Comparison of ENCODE assay signal across 17 mouse cellular contexts in the genomic region with DNA sequence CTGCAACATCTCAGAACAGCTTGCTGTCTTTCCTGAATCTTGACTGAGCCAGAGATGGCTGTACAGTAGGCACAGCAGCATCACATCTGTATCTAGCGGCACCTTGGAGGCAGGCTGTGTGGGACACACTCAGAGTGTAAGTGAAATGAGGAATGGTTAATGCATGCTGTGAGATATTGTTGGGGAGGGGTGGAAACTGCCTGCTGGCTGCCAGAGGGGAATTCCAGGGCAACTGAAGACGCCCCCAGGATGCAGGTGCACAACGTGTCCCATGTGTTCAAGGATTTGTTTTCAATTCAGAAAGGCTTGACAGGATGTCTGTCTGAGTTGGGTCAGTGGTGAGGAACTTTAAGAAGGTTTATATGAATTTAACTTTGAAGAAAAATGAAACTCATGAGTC. TPM values are rescaled to one million over a fixed set of nuclear protein-coding genes. Genes with fewer than 3 reads are reported as not detected.
A peak's percentile ranks its signal among the peaks of the same experiment; 100 is the strongest.
DNase-seq lines count a peak whose midpoint lies in the region; TF ChIP-seq lines count a peak whose summit lies in the region.
"Had no signal": no experiment of that assay in that cellular context is flagged by ENCODE, and none has a peak within 500 bp of the region (broad histone marks: within the 10 kb centered on the region; RNA-seq: fewer than 3 reads in every experiment).

No protein-coding gene starts in this region.

- H3K27me3 ChIP-seq in CH12.LX (replicated peaks) = no peaks in the 10 kb centered on the region
- H3K27me3 ChIP-seq: Patski had no signal

- peak; percentile 63 for DNase-seq in heart, adult 11 months
- DNase-seq in heart, postnatal 14 days = no peak
- DNase-seq in CH12.LX (ENCODE audit: extremely low read depth) = peak; percentile 74
- DNase-seq in frontal cortex, postnatal 10 days (ENCODE audit: low spot score in 2 of 2) = no peak
- DNase-seq: adrenal gland, adult 2 months; adrenal gland, adult 8-10 months; adrenal gland, postnatal 10 days; adrenal gland, postnatal 14 days; adrenal gland, postnatal 25 days; adrenal gland, postnatal 36 days; B cell, adult 2 months; cerebellum, adult 11 months; cerebellum, adult 11-12 months; cerebellum, adult 18-20 months; cerebellum, adult 2 months had no signal

- dilution Hi-C loops in CH12.LX (cut with MboI; ENCODE audit: extremely low pct_ligation_motif_present, extremely low pct_unique_long_range_greater_than_20kb, low sequenced_read_pairs) = no loop called here

- H3K4me3 ChIP-seq in CH12.LX (replicated peaks in 1 of 3; ENCODE audit: low read depth in 2 of 3, low read length in 2 of 3, poor library complexity in 1 of 3) = no peak overlapping the region

- peak; percentile 4; the same call in 1 of the 2 replicates for TF ChIP-seq RAD21 in CH12.LX (IDR thresholded peaks at IDR 0.05; ENCODE audit: low read depth, low read length)

- peak overlapping the region; percentile 51 for H3K27ac ChIP-seq in CH12.LX (ENCODE audit: insufficient read depth, low read depth)

- peaks cover 0 to 2% of the 10 kb centered on the region in 2 experiments for H3K36me3 ChIP-seq in CH12.LX (replicated peaks in 1 of 2; ENCODE audit: control insufficient read depth in 1 of 2, insufficient read depth in 1 of 2, low read length in 1 of 2)
- H3K36me3 ChIP-seq: G1E had no signal

- no peak for TF ChIP-seq CTCF in CH12.LX (conservative IDR thresholded peaks at IDR 0.05 in 1 of 2, IDR thresholded peaks at IDR 0.05 in 1 of 2; ENCODE audit: low read depth in 2 of 2, low read length in 2 of 2)

- peak; percentile 88 for TF ChIP-seq EP300 in CH12.LX (IDR thresholded peaks at IDR 0.05; ENCODE audit: low read length)

- peak; percentile 37; the same call in 1 of the 2 replicates for TF ChIP-seq POLR2A in CH12.LX (IDR thresholded peaks at IDR 0.05; ENCODE audit: low read depth, low read length)

- H3K9me3 ChIP-seq in CH12.LX (replicated peaks; ENCODE audit: low read length) = no peaks in the 10 kb centered on the region

- H3K4me2 ChIP-seq in CH12.LX (ENCODE audit: insufficient read depth, low read depth, poor library complexity, severe bottlenecking) = peak overlapping the region; percentile 8; the same call in 1 of the 2 replicates

- in situ Hi-C loops in CH12.LX (cut with MboI; ENCODE audit: low pct_ligation_motif_present, low pct_unique_long_range_greater_than_20kb, low sequenced_read_pairs) = loop anchor here (25.0 kb wide), 1 partner anchor 632 kb away; the partner anchor contains the start of genes Arl6ip5 and Uba3

- intact Hi-C loops in heart, postnatal 14 days (cut with DNase I) = no loop called here

- 0 out of 2 replicates have a peak, but pooled peaks cover 2% of the 10 kb centered on the region for H3K79me2 ChIP-seq in CH12.LX (replicated peaks; ENCODE audit: control insufficient read depth, extremely low read depth, insufficient read depth, poor library complexity, severe bottlenecking)

- H3K4me1 ChIP-seq in CH12.LX (ENCODE audit: control insufficient read depth in 1 of 2, insufficient read depth in 2 of 2) = peaks cover 20 to 89% of the 10 kb centered on the region in 2 experiments

- H3K9ac ChIP-seq in CH12.LX (ENCODE audit: insufficient read depth, low read depth) = no peak overlapping the region

TF ChIP-seq in CH12.LX, 34 proteins besides CTCF, POLR2A, EP300 and RAD21:
- TF ChIP-seq ETS1 (conservative IDR thresholded peaks at IDR 0.05; ENCODE audit: low read depth, low read length) (peak; percentile 72), KAT2A (IDR thresholded peaks at IDR 0.05; ENCODE audit: insufficient replicate concordance, low read length) (no peak), MAZ (IDR thresholded peaks at IDR 0.05; ENCODE audit: low read depth, low read length) (no peak), POLR2AphosphoS2 (IDR thresholded peaks at IDR 0.05; ENCODE audit: low read depth, low read length) (no peak), GABPA (IDR thresholded peaks at IDR 0.05; ENCODE audit: insufficient replicate concordance, low read depth, low read length) (no peak), MAX (IDR thresholded peaks at IDR 0.05; ENCODE audit: low read length) (peak; percentile 84), PAX5 (IDR thresholded peaks at IDR 0.05; ENCODE audit: low read length) (no peak), TBP (conservative IDR thresholded peaks at IDR 0.05; ENCODE audit: low read depth, low read length) (no peak), SMC3 (IDR thresholded peaks at IDR 0.05; ENCODE audit: low read depth, low read length) (no peak), IRF4 (IDR thresholded peaks at IDR 0.05; ENCODE audit: low read depth, low read length) (peak; percentile 38; the same call in 1 of the 2 replicates), USF2 (conservative IDR thresholded peaks at IDR 0.05; ENCODE audit: low read depth, low read length) (no peak), ZNF384 (IDR thresholded peaks at IDR 0.05; ENCODE audit: low read depth, low read length) (no peak), MAFK (IDR thresholded peaks at IDR 0.05; ENCODE audit: insufficient replicate concordance, low read length) (no peak), BHLHE40 (IDR thresholded peaks at IDR 0.05; ENCODE audit: low read depth, low read length) (peak; percentile 67), MYC (IDR thresholded peaks at IDR 0.05; ENCODE audit: low read depth, low read length) (peak; percentile 76), CHD1 (IDR thresholded peaks at IDR 0.05; ENCODE audit: low read depth, low read length) (no peak), RCOR1 (conservative IDR thresholded peaks at IDR 0.05; ENCODE audit: low read depth, low read length) (no peak), MEF2A (IDR thresholded peaks at IDR 0.05; ENCODE audit: borderline replicate concordance, low read depth, low read length) (peak; percentile 22; the same call in 1 of the 2 replicates), TCF12 (IDR thresholded peaks at IDR 0.05; ENCODE audit: low read depth, low read length) (peak; percentile 70), JUND (conservative IDR thresholded peaks at IDR 0.05; ENCODE audit: low read depth, low read length) (no peak), USF1 (IDR thresholded peaks at IDR 0.05; ENCODE audit: low read depth, low read length) (no peak), JUN (IDR thresholded peaks at IDR 0.05; ENCODE audit: insufficient read depth, low read depth, low read length) (no peak; the same call in 1 of the 2 replicates), ELF1 (IDR thresholded peaks at IDR 0.05; ENCODE audit: low read depth, low read length) (no peak)

RNA-seq across cellular contexts. Expression of gene Mitf, which starts 37.3 kb away (rescaled TPM):
- total RNA-seq in heart, postnatal 14 days (2021) = 10 to 100 TPM; 55.8 to 60.7 TPM
- total RNA-seq in CH12.LX (2012; rRNA removed) = 3.6 and 3.9 TPM in 2 replicates
- total RNA-seq in CH12.LX (2014; rRNA removed) = 4.7 and 5.4 TPM in 2 replicates
- 3.4 and 3.5 TPM in 2 replicates for polyA plus RNA-seq in CH12.LX (2012; ENCODE audit: insufficient read length, low read depth)
- polyA plus RNA-seq: G1E had no signal

Comparison
In these comparisons a context has a peak if more than half of its experiments do, and no peak if none do; other contexts are left out.
1. DNase-seq: peak in heart, adult 11 months (single experiment) and CH12.LX (single experiment); none in heart, postnatal 14 days (0 of 2) and frontal cortex, postnatal 10 days (0 of 2).
2. RNA of gene Mitf, which starts 37.3 kb away (total RNA-seq): 55.8 to 60.7 TPM in heart, postnatal 14 days; 3.6 to 5.4 TPM in CH12.LX; every median in the first group is over 4 times any median in the second.